In genomic region chr2:42794776-42795175, GRCm38 (mm10) we compare ENCODE assay signal across 22 mouse cellular contexts.
A peak's percentile ranks its signal among the peaks of the same experiment; 100 is the strongest.
DNase-seq lines count a peak whose midpoint lies in the region; ATAC-seq lines count a peak whose summit lies in the region.
"Had no signal": no experiment of that assay in that cellular context is flagged by ENCODE, and none has a peak within 500 bp of the region (broad histone marks: within the 10 kb centered on the region; RNA-seq: fewer than 3 reads in every experiment).

No protein-coding gene starts in this region.

- no peaks in the 10 kb centered on the region for H3K4me1 ChIP-seq in forebrain, embryonic 16.5 days (replicated peaks; ENCODE audit: control insufficient read depth, insufficient read depth, low read length)
- no peaks in the 10 kb centered on the region for H3K4me1 ChIP-seq in midbrain, embryonic 16.5 days (ENCODE audit: control insufficient read depth, insufficient read depth, low read length)
- H3K4me1 ChIP-seq: embryonic facial prominence, embryonic 12.5 days; heart, embryonic 10.5 days; kidney, embryonic 15.5 days; limb, embryonic 13.5 days; liver, embryonic 12.5 days; midbrain, embryonic 12.5 days had no signal

- H3K4me2 ChIP-seq in forebrain, embryonic 16.5 days (ENCODE audit: low read length), result no peak overlapping the region
- H3K4me2 ChIP-seq in midbrain, embryonic 16.5 days (ENCODE audit: low read length), result no peak overlapping the region
- H3K4me2 ChIP-seq: embryonic facial prominence, embryonic 12.5 days; kidney, embryonic 15.5 days; limb, embryonic 13.5 days; liver, embryonic 12.5 days; midbrain, embryonic 12.5 days had no signal

- no peak overlapping the region for H3K9ac ChIP-seq in forebrain, embryonic 16.5 days (replicated peaks; ENCODE audit: low read depth, low read length)
- H3K9ac ChIP-seq in midbrain, embryonic 16.5 days (ENCODE audit: low read depth, low read length), result no peak overlapping the region
- H3K9ac ChIP-seq: embryonic facial prominence, embryonic 12.5 days; kidney, embryonic 15.5 days; limb, embryonic 13.5 days; liver, embryonic 12.5 days; midbrain, embryonic 12.5 days had no signal

- 52% methylated on average over 1 of the region's 1 CpGs for WGBS in forebrain, embryonic 16.5 days
- WGBS in midbrain, embryonic 16.5 days, result 63% methylated on average over 1 of the region's 1 CpGs

- H3K9me3 ChIP-seq in forebrain, embryonic 16.5 days (ENCODE audit: control insufficient read depth, low read length), result no peaks in the 10 kb centered on the region
- H3K9me3 ChIP-seq in midbrain, embryonic 16.5 days (replicated peaks; ENCODE audit: control insufficient read depth, low read length, poor library complexity, severe bottlenecking), result no peaks in the 10 kb centered on the region
- H3K9me3 ChIP-seq: embryonic facial prominence, embryonic 12.5 days; heart, embryonic 10.5 days; kidney, embryonic 15.5 days; limb, embryonic 13.5 days; liver, embryonic 12.5 days; midbrain, embryonic 12.5 days had no signal

- no peak overlapping the region for H3K4me3 ChIP-seq in forebrain, embryonic 16.5 days (replicated peaks; ENCODE audit: low read length)
- no peak overlapping the region for H3K4me3 ChIP-seq in midbrain, embryonic 16.5 days (ENCODE audit: low read depth, low read length)
- H3K4me3 ChIP-seq: embryonic facial prominence, embryonic 12.5 days; heart, embryonic 10.5 days; kidney, embryonic 15.5 days; limb, embryonic 13.5 days; liver, embryonic 12.5 days; midbrain, embryonic 12.5 days had no signal

- ATAC-seq in frontal cortex, adult (ENCODE audit: low TSS enrichment), result peak; percentile 89
- ATAC-seq in forebrain, embryonic 16.5 days, result peak; percentile 75
- ATAC-seq in midbrain, embryonic 16.5 days, result no peak
- ATAC-seq: liver, embryonic 12.5 days had no signal

- 0 out of 2 replicates have a peak overlapping the region, but pooled peaks have one; percentile 28 for H3K27ac ChIP-seq in forebrain, embryonic 16.5 days (ENCODE audit: low read length)
- no peak overlapping the region for H3K27ac ChIP-seq in midbrain, embryonic 16.5 days (ENCODE audit: low read length)
- H3K27ac ChIP-seq: embryonic facial prominence, embryonic 12.5 days; heart, embryonic 10.5 days; kidney, embryonic 15.5 days; limb, embryonic 13.5 days; liver, embryonic 12.5 days; midbrain, embryonic 12.5 days; stomach, postnatal 0 days had no signal

- intact Hi-C loops in heart, postnatal 36 days (cut with DNase I), result no loop called here

- H3K27me3 ChIP-seq in forebrain, embryonic 16.5 days (replicated peaks; ENCODE audit: control insufficient read depth, insufficient read depth, low read length), result no peaks in the 10 kb centered on the region
- H3K27me3 ChIP-seq in midbrain, embryonic 16.5 days (ENCODE audit: control insufficient read depth, insufficient read depth, low read depth, low read length), result no peaks in the 10 kb centered on the region
- H3K27me3 ChIP-seq: embryonic facial prominence, embryonic 12.5 days; kidney, embryonic 15.5 days; limb, embryonic 13.5 days; liver, embryonic 12.5 days; midbrain, embryonic 12.5 days had no signal

- no peak for DNase-seq in frontal cortex, postnatal 10 days (ENCODE audit: low spot score in 2 of 2)
- DNase-seq in brain, adult 2 months (ENCODE audit: low read depth, low spot score), result peak; percentile 66
- DNase-seq in layer of hippocampus, postnatal 36 days, result peak; percentile 23 to 45
- DNase-seq in heart, postnatal 36 days, result no peak
- no peak for DNase-seq in urinary bladder, postnatal 4 days (ENCODE audit: low spot score in 2 of 2)
- DNase-seq: adrenal gland, postnatal 25 days; cerebellum, adult 18-20 months; cerebellum, postnatal 14 days; kidney, adult 11 months; kidney, postnatal 36 days; lung, adult 18-20 months; lung, postnatal 10 days had no signal

- no peaks in the 10 kb centered on the region for H3K36me3 ChIP-seq in forebrain, embryonic 16.5 days (ENCODE audit: control insufficient read depth, insufficient read depth)
- H3K36me3 ChIP-seq in midbrain, embryonic 16.5 days (ENCODE audit: control insufficient read depth, insufficient read depth, low read length), result no peaks in the 10 kb centered on the region
- H3K36me3 ChIP-seq: embryonic facial prominence, embryonic 12.5 days; heart, embryonic 10.5 days; kidney, embryonic 15.5 days; limb, embryonic 13.5 days; liver, embryonic 12.5 days; midbrain, embryonic 12.5 days had no signal

Comparison
In these comparisons a context has a peak if more than half of its experiments do, and no peak if none do; other contexts are left out.
1. DNase-seq: peak in brain, adult 2 months (single experiment) and layer of hippocampus, postnatal 36 days (2 of 2); none in frontal cortex, postnatal 10 days (0 of 2), heart, postnatal 36 days (0 of 2) and urinary bladder, postnatal 4 days (0 of 2).